Mouse (Mus musculus) midbrain, embryonic 11.5 days (tissue): ENCODE measurements around the gene Psd. TPM values are rescaled to one million over a fixed set of nuclear protein-coding genes. Genes with fewer than 3 reads are reported as not detected.

Experiments used
- ATAC-seq: fragments of 200-750 bp; cut with Nextera tagmentation; 2 replicates; pipeline ENCODE4 v1.8.0; 2017; ENCODE audit warnings: moderate TSS enrichment, moderate library complexity; ENCODE audit not compliant: low FRiP score
- DNase-seq: peaks from one replicate; pipeline ENCODE4 v3.0.0; 2015; ENCODE audit warnings: low spot score; ENCODE audit errors: missing footprints
- H3K27ac ChIP-seq: fragments of 300-500 bp; sonication (generic); 2 replicates; pipeline ENCODE4 v1.5.1; 2014; ENCODE audit warnings: low read depth, low read length
- H3K27me3 ChIP-seq: fragments of 300-500 bp; sonication (generic); 2 replicates; pipeline ENCODE4 v1.6.1; 2014; ENCODE audit warnings: mild to moderate bottlenecking, low read length, moderate library complexity, mixed read lengths; ENCODE audit not compliant: control insufficient read depth, insufficient read depth
- H3K36me3 ChIP-seq: fragments of 300-500 bp; sonication (generic); 2 replicates; pipeline ENCODE4 v1.6.1; 2014; ENCODE audit warnings: mild to moderate bottlenecking, low read length, moderate library complexity, mixed read lengths; ENCODE audit not compliant: control insufficient read depth, insufficient read depth
- H3K4me1 ChIP-seq: fragments of 300-500 bp; sonication (generic); 2 replicates; pipeline ENCODE4 v1.6.1; 2014; ENCODE audit warnings: low read length; ENCODE audit not compliant: control insufficient read depth, insufficient read depth
- H3K4me2 ChIP-seq: fragments of 300-500 bp; sonication (generic); 2 replicates; pipeline ENCODE4 v1.6.1; 2014; ENCODE audit warnings: mild to moderate bottlenecking, moderate library complexity
- H3K4me3 ChIP-seq: fragments of 300-500 bp; sonication (generic); 2 replicates; pipeline ENCODE4 v1.5.1; 2014; ENCODE audit warnings: low read depth, low read length
- H3K9ac ChIP-seq: fragments of 300-500 bp; sonication (generic); 2 replicates; pipeline ENCODE4 v1.6.1; 2014; ENCODE audit warnings: low read length
- H3K9me3 ChIP-seq: fragments of 300-500 bp; sonication (generic); 2 replicates; pipeline ENCODE4 v1.6.1; 2016; ENCODE audit warnings: low read length; ENCODE audit not compliant: control insufficient read depth
- WGBS: fragments of 180-500 bp; shearing (Covaris S2); extraction: QIAGEN DNeasy Blood & Tissue Kit; methylation state at CpG from one replicate; pipeline ENCODE4 v1.1.7; 2014; 5-methylcytosine and 5-hydroxymethylcytosine counted together
- polyA plus RNA-seq: library from polyadenylated mRNA; unstranded; fragments of >200 nt; fragmentation: Nextera tagmentation; extraction: Ambion mirVana; gene quantifications from 2 replicates; pipeline ENCODE4 v1.2.1, GENCODE M21; 2014

Gene Psd
- polyA plus RNA-seq, 1 experiment from 2014 or later, result 10.7 TPM

DNA sequence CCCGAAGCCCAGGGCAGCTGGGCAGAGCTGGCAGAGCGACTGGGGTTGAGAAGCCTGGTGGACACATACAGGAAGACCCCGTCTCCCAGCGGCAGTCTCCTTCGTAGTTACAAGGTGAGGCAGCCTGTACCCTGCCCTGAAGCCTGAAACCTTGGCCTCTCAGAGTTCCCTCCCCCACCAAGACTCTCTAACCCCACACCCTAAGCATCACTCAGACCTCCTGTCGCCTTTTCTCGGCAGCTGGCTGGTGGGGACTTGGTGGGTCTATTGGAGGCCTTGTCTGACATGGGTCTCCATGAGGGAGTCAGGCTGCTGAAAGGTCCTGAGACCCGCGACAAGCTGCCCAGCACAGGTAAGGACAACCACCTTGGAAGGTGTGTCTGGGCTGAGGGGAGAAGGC, 15.6 kb downstream of the Psd start:
- Histone ChIP-seq H3K9ac (no peak overlapping the region), H3K4me3 (no peak overlapping the region), H3K4me1 (peaks cover 4% of the 10 kb centered on the region; the same call in 1 of the 2 replicates), H3K27me3 (peaks cover 51% of the 10 kb centered on the region), H3K27ac (no peak overlapping the region), H3K36me3 (no peaks in the 10 kb centered on the region), H3K9me3 (no peaks in the 10 kb centered on the region), H3K4me2 (no peak overlapping the region)
- DNase-seq (no peak), ATAC-seq (no peak)
- WGBS, result 85% methylated on average over 9 of the region's 9 CpGs

DNA sequence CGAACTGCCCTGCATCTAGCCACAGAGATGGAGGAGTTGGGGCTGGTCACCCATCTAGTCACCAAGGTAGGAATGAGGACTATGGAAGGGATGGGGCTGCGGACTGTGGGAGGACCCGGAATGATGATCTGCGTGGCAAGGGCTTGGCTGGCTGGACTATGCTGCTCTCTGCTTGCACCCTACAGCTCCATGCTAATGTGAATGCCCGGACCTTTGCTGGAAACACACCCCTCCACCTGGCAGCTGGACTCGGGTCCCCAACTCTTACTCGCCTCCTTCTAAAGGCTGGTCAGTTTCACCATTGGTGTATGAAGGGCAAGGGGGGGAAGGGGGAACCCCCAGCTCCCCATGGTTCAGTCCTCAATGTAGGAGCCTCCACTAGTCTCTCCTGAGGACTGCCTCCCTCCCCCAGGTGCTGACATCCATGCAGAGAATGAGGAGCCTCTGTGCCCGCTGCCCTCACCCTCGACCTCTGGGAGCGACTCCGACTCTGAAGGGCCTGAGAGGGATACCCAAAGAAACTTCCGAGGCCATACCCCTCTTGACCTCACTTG, 16.6 kb downstream of the Psd start:
- peaks cover 41% of the 10 kb centered on the region for H3K27me3 ChIP-seq
- 88% methylated on average over 12 of the region's 12 CpGs for WGBS
- no peaks in the 10 kb centered on the region for H3K9me3 ChIP-seq
- no peak overlapping the region for H3K9ac ChIP-seq
- DNase-seq (peak; percentile 71), ATAC-seq (no peak)
- H3K4me1 ChIP-seq, result peaks cover 8% of the 10 kb centered on the region
- no peak overlapping the region for H3K4me3 ChIP-seq
- no peak overlapping the region for H3K27ac ChIP-seq
- no peak overlapping the region for H3K4me2 ChIP-seq
- H3K36me3 ChIP-seq, result no peaks in the 10 kb centered on the region

DNA sequence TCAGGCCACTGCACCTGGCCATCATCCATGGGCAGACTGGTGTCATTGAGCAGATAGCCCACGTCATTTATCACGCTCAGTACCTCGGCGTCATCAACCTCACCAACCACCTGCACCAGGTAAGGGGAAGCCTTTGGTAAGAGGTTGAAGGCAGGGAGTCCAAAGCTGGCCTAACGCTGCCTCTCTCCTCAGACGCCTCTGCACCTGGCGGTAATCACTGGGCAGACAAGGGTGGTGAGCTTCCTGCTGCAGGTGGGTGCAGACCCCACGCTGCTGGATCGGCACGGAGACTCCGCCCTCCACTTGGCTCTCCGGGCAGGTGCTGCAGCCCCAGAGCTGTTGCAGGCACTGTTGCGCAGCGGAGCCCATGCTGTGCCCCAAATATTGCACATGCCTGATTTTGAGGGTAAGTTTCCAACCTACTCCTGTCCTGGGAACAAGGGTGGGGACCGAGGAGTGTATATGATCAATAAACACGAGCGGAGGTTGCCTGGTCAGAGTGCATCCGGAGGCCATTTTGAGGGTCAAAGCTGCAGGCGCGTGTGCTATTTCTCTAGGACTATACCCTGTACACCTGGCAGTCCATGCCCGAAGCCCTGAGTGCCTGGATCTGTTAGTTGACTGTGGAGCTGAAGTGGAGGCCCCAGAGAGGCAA, 17.2 kb downstream of the Psd start:
- no peak overlapping the region for H3K27ac ChIP-seq
- no peak for ATAC-seq
- H3K4me1 ChIP-seq, result peaks cover 14% of the 10 kb centered on the region
- H3K36me3 ChIP-seq, result no peaks in the 10 kb centered on the region
- H3K4me2 ChIP-seq, result no peak overlapping the region
- no peak overlapping the region for H3K9ac ChIP-seq
- peaks cover 35% of the 10 kb centered on the region for H3K27me3 ChIP-seq
- no peaks in the 10 kb centered on the region for H3K9me3 ChIP-seq
- 79% methylated on average over 21 of the region's 21 CpGs for WGBS
- H3K4me3 ChIP-seq, result no peak overlapping the region
- DNase-seq, result peak; percentile 49

DNA sequence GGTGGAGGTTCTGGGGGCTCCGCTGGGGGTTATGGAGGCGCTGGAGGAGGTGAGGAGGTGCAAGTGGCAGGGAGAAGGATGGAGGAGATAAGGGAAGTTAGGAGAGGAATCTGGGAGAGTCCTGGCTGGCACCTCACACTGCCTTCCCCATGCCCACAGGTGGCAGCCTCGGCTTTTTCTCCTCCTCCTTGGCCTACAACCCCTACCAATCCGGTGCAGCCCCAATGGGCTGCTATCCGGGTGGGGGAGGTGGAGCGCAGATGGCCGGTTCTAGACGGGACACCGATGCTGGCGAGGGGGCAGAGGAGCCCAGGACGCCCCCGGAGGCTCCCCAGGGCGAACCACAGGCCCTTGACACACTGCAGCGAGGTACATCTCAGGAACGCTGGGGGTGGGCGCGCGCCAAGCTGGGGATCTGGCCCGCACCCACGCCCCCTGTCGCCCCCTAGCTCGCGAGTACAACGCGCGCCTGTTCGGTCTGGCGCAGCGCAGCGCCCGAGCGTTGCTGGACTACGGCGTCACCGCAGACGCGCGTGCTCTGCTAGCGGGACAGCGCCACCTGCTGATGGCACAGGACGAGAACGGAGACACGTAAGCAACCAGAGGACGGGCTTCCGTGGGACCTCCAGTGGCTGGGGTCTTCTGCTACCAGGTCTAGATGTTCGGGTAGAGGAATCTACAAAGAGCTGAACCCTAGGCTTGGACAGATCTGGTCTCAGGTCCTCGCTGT, 18.1 kb downstream of the Psd start:
- ATAC-seq, result peak; percentile 55
- Histone ChIP-seq H3K9me3 (no peaks in the 10 kb centered on the region), H3K4me3 (peak overlapping the region; percentile 26), H3K4me1 (peaks cover 18% of the 10 kb centered on the region), H3K4me2 (peak overlapping the region; percentile 50), H3K27ac (no peak overlapping the region), H3K9ac (peak overlapping the region; percentile 44; the same call in 1 of the 2 replicates), H3K27me3 (peaks cover 26% of the 10 kb centered on the region), H3K36me3 (no peaks in the 10 kb centered on the region)
- WGBS, result under 1% methylated on average over 47 of the region's 47 CpGs
- DNase-seq, result peak; percentile 98

DNA sequence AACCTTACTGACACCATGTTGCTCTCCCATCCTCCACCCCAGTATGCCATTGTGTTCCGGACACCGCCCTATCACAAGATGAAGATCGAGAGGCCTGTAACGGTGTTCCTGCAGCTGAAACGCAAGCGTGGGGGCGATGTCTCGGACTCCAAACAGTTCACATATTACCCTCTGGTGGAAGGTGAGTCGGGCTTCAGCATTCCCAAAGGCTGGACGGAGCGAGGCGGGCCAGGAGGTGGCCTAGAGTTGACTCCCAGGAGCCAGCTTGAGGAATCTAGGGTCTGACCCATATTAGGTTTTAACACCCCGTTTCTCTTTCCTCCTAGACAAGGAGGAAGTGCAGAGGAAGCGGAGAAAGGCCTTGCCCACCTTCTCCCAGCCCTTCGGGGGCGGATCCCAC, 18.7 kb downstream of the Psd start:
- DNase-seq (no peak), ATAC-seq (no peak)
- Histone ChIP-seq H3K27ac (no peak overlapping the region), H3K9me3 (no peaks in the 10 kb centered on the region), H3K9ac (no peak overlapping the region), H3K36me3 (no peaks in the 10 kb centered on the region), H3K27me3 (peaks cover 21% of the 10 kb centered on the region), H3K4me1 (peaks cover 18% of the 10 kb centered on the region), H3K4me2 (peak overlapping the region; percentile 50), H3K4me3 (no peak overlapping the region)
- WGBS, result 62% methylated on average over 16 of the region's 16 CpGs

DNA sequence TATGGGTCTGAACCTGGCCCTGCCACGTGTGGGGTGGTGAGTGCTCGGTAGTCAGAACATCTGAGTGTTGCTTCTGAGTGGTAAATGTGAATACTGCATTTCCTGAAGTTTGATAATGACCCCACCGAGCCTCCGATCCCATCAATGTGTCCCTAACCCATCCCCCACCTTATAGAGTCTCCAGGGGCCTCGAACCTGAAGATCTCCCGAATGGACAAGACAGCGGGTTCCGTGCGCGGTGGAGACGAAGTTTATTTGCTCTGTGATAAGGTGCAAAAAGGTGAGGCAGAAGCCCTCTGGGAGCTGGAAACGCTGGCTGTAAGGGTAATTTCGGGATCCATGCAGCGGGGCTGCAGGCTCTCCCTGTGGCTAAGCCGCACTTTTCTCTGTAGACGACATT, 19.2 kb downstream of the Psd start:
- H3K4me2 ChIP-seq, result no peak overlapping the region
- H3K36me3 ChIP-seq, result no peaks in the 10 kb centered on the region
- no peak for ATAC-seq
- WGBS, result 80% methylated on average over 16 of the region's 16 CpGs
- no peak overlapping the region for H3K27ac ChIP-seq
- peaks cover 20% of the 10 kb centered on the region for H3K27me3 ChIP-seq
- DNase-seq, result no peak
- peaks cover 18% of the 10 kb centered on the region for H3K4me1 ChIP-seq
- H3K9ac ChIP-seq, result no peak overlapping the region
- H3K9me3 ChIP-seq, result no peaks in the 10 kb centered on the region
- H3K4me3 ChIP-seq, result no peak overlapping the region

DNA sequence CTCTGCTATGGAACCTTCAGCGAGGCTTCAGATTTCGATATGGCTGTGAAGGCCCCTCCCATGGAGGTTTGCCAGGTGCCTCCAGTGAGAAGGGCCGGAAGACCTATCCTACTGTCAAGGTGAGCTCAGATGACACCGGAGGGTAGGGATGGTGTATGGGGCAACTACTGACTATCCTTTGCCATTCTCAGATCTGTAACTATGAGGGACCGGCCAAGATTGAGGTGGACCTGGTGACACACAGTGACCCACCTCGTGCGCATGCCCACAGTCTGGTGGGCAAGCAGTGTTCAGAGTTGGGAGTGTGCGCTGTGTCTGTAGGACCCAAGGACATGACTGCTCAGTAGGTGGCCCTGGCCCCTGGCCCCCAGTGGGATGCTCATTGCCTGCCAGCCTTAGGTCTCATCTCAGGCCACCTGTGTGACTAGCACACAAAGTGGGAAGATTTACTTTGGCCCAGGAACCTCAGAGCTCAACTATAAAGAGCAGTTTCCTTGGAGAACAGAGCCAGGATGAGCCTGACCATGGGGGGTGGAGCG, 20.1 kb downstream of the Psd start:
- 90% methylated on average over 9 of the region's 9 CpGs for WGBS
- H3K4me3 ChIP-seq, result no peak overlapping the region
- no peak overlapping the region for H3K27ac ChIP-seq
- H3K4me2 ChIP-seq, result no peak overlapping the region
- H3K9ac ChIP-seq, result no peak overlapping the region
- ATAC-seq (no peak), DNase-seq (no peak)
- H3K4me1 ChIP-seq, result peaks cover 18% of the 10 kb centered on the region
- no peaks in the 10 kb centered on the region for H3K9me3 ChIP-seq
- no peaks in the 10 kb centered on the region for H3K36me3 ChIP-seq
- H3K27me3 ChIP-seq, result peaks cover 20% of the 10 kb centered on the region

DNA sequence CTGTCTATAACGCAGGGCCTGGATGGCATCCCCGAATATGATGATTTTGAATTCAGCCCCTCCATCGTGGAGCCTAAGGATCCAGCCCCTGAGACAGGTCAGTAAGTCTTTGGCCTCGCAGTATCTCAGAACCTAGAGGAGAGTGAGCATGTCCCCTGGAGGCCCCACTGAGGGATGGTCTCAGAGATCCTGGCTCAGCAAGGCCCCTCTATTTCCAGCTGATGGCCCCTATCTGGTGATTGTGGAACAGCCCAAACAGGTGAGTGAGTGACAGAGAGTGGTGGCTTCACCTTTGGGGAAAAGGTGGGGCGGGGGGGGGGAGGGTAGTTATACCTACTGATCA, 20.7 kb downstream of the Psd start:
- DNase-seq, result no peak
- Histone ChIP-seq H3K9ac (peak overlapping the region; percentile 65; the same call in 1 of the 2 replicates), H3K4me2 (peak overlapping the region; percentile 59; the same call in 1 of the 2 replicates), H3K4me1 (peaks cover 18% of the 10 kb centered on the region), H3K27ac (no peak overlapping the region), H3K9me3 (no peaks in the 10 kb centered on the region), H3K27me3 (peaks cover 20% of the 10 kb centered on the region), H3K36me3 (no peaks in the 10 kb centered on the region), H3K4me3 (peak overlapping the region; percentile 56)
- 65% methylated on average over 5 of the region's 5 CpGs for WGBS
- no peak for ATAC-seq
